Mouse (Mus musculus): Measurements from ENCODE around the gene Nlrp14.
"Not testable (repeated sequence)": the region's sequence is repeated elsewhere in the genome, so short reads cannot be mapped to it uniquely, and the experiment has no call there.

The Nlrp14 gene

GRCm38 (mm10) chr7:107166690-107167089 lies at the start of gene Nlrp14:
Gene Nlrp14 (plus strand): TSS chr7:107166990.
- DNase-seq, result no peak

- not testable (repeated sequence) for DNase-seq
Measured at GRCm38 (mm10) chr7:107130983-107131382, 35.8 kb upstream of the Nlrp14 start, which contains the start of gene Olfr715. Gene Olfr715 (minus strand): TSS chr7:107131083.

GRCm38 (mm10) chr7:107138027-107138426 lies 28.8 kb upstream of the Nlrp14 start, which contains the start of gene Olfr716:
Gene Olfr716 (plus strand): TSS chr7:107138327.
- not testable (repeated sequence) for DNase-seq

GRCm38 (mm10) chr7:107180406-107180805 lies 13.6 kb downstream of the Nlrp14 start:
- no peak for DNase-seq

- DNase-seq, result no peak
Measured at GRCm38 (mm10) chr7:107201817-107202216, 35.0 kb downstream of the Nlrp14 start.

DNA sequence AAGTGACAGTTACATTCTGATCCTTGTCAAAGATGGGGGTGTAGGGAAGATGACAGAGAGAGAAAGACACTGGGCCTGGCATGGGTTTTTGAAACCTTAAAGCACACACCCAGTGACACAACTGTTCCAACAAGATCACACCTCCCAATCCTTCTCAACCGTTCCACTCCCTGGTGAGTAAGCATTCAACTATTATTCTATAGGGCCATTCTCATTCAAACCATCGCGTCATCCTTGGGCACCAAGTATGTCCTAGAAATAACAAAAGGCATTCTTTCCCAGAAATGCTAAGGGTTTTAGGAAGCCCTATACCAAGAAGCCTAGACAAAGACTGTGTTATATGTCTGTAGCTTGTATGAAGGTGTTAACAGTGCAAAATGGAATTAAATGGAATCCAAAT lies 41.1 kb downstream of the Nlrp14 start:
- DNase-seq, result no peak

DNA sequence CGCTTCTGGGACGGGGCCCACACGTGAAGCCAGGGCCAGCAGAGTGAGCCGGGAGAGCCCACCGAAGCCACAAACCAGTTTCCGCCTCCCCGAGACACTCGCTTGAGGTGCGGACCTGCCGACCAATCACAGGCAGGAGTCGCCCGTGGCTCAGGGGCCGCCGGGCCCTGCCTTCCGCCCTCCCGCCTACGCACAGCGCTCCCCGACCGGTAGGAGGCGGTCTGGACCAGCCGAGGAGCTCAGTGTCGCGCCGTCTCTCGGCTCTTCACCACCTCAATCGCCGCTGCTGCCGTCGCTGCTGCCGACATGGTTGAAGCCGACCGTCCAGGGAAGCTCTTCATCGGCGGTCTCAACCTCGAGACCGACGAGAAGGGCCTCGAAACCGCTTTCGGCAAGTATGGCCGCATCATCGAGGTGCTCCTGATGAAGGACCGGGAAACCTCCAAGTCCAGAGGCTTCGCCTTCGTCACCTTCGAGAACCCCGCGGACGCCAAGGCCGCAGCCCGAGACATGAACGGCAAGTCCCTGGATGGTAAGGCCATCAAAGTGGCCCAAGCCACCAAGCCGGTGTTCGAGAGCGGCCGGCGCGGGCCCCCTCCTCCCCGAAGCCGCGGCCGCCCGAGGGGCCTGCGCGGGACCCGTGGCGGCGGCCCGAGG lies 42.5 kb downstream of the Nlrp14 start, which contains the start of gene Rbmxl2:
Gene Rbmxl2 (plus strand): TSS at position 242 of the 657 bp plus-strand sequence.
- DNase-seq, result no peak

DNA sequence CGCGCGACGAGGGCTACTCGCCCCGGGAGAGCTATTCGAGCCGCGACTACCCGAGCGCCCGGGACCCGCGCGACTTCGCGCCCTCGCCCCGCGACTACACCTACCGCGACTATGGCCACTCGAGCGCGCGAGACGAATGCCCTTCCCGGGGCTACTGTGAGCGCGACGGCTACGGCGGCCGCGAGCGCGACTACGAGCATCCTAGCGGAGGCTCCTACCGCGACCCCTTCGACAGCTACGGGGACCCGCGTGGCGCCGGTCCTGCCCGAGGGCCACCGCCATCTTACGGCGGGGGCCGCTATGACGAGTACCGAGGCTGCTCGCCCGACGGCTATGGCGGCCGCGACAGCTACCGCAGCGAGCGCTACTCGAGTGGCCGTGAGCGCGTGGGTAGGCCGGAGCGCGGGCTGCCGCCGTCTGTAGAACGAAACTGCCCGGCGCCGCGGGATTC lies 43.4 kb downstream of the Nlrp14 start:
- no peak for DNase-seq

DNA sequence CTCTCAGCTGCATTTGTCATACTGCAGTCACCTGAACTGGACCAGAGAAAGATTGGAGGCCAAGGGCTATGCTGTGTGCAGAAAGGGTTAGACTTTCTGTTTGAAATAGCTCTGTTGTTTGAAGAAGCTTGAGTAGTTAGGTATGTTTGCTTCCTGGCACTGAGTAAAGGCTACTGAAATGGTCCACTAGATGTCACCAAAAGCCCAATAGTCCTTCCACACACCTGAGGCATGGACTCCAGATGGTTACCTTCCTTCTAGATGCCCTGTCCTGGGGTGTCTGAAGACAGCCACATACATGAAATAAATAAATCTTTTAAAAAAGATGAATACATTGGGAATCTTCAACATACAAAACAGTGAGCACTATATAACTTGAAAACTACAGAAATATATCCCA lies 48.9 kb downstream of the Nlrp14 start:
- no peak for DNase-seq

- DNase-seq, result no peak
Measured at GRCm38 (mm10) chr7:107216845-107217244, 50.1 kb downstream of the Nlrp14 start.

DNA sequence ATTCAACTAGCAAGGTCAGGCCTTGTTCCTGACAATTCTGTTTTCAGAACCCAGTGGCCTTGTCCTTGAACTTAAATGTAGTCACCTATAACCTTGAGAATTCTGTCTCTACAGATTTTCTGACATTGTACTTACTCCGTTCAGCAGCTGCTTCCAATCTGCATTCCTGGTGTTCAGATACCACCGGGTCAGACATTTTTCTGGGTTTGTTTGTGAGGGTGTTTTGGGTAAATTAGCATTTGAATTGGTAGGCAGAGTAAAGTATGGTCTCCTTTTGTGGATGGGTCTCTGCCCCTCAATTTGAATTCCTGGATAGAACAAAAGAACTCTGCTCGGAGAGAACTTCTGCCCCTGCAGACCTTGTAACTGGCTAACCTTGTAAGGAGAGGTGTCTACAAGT lies 70.1 kb downstream of the Nlrp14 start:
- DNase-seq, result no peak

DNA sequence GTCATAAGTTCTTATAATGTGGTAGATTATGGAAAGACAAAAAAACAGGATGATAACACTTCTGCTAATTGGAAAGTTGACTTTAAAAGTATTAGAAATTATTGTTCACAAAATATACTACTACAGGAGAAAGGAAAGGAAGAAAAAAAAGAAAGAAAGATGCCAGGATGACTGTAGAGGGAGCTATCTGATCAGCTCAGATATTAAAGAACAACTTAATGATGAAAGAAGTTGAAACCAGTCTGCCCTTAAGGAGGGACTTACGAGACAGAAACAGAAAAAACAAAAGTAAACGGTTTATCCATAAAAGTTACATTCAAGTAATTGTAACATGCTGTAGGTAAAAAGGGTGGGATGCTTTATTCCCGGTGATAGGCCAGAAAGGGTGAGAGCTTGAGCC lies 70.7 kb downstream of the Nlrp14 start:
- DNase-seq, result no peak

- no peak for DNase-seq
Measured at GRCm38 (mm10) chr7:107241371-107241883, 74.6 kb downstream of the Nlrp14 start.

All from lung, postnatal 14 days (tissue).